Mouse (Mus musculus) left cerebral cortex, adult 11 months (tissue): ENCODE measurements around the gene Prodh2.
"Not testable (repeated sequence)": the region's sequence is repeated elsewhere in the genome, so short reads cannot be mapped to it uniquely, and the experiment has no call there.

Experiments
- DNase-seq: peaks from one replicate; pipeline ENCODE4 v3.0.0; 2022; ENCODE audit warnings: low spot score

Gene Prodh2

DNA sequence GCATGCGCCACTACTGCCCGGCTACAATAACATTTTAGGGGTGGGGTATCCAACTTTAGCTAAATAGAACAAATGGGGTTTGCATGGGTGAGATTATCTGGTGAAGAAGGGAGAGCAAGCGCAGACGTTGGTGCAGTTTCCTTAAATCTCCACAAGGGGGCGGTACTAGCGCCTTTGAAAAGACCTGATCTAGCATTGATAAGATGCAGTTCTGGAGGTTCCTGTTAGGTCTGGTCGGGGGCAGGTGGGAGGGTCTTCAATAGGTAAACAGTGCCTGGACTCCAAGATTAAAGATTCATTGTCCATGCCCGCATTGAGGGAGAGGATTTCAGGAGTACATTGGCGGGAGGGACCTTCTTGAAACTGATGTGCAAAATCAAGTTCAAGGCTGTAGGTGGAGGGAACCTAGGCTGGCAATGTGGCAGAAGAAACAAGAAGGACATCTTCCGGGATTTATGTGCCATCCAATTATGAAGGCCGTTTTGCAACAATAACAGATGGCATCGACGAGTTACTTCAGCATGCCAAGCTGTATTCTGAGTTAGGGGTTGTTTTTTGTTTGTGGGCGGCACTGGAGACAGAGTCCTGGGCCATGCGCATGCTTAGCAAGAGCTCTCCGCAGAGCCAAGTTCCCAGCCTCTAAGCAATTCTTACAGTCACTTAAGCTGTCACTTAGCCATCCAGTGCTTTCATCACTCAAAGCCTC lies 3.0 kb upstream of the Prodh2 start:
- DNase-seq: peak; percentile 23

DNA sequence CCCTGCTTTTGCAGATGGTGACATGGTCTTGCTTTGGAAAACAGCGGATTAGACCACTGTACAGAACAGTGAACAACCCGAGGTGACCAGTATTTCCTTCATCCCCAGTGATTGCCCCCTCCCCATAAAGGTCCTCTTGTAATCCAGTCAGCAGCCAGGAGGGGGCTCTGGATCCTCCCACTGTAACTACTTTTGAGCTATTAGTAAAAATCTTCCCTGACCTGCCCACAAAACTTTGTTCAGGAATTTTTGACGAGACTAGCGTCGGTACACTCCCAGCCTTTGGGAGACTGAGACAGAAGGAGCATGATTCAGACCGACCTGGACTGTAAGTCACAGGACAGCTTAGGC lies 2.5 kb upstream of the Prodh2 start:
- no peak for DNase-seq

DNA sequence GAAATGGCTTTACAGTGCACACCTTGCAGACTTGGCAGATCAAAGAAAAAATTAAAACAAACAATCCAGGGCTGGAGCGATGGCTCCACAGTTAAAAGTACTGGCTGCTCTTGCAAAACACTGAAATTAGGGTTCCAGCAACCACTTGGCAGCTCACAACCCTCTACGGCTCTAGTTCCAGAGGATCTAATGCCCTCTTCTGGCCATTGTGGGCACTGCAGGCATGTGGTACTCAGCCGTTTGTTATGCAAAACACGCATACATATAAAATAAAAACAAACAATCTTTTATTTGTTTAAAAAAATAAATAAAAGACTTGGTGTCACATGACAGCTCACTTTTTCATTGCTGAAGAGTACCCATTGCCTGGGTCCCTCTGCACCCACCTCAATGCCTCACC lies 657 bp upstream of the Prodh2 start:
- DNase-seq: peak; percentile 25

GRCm38 (mm10) chr7:30495506-30496042 lies 2.2 kb downstream of the Prodh2 start:
- DNase-seq: not testable (repeated sequence)

GRCm38 (mm10) chr7:30501159-30501558 lies 7.7 kb downstream of the Prodh2 start:
- DNase-seq: not testable (repeated sequence)

DNA sequence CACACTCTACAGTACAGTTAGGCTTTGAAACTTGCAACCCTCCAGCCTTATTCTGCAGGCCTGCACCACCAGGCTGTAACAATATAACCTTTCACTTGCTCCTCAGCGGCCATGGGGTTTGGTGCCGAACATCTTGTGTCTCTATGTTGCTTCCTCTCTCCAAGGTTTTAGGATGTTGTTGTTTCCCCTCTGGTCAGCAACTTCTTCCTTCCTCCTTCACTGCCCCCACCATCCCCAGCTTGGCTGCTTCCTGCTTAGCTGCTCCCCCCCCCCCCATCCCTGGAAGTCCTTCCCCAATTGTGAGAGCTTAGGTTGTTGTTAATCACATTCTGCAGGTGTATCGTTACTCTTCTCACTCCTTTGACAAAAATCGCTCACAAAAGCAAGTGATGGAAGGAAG lies 14.6 kb downstream of the Prodh2 start:
- DNase-seq: no peak

- DNase-seq: no peak
Observed at GRCm38 (mm10) chr7:30515003-30515760, 21.8 kb downstream of the Prodh2 start.

DNA sequence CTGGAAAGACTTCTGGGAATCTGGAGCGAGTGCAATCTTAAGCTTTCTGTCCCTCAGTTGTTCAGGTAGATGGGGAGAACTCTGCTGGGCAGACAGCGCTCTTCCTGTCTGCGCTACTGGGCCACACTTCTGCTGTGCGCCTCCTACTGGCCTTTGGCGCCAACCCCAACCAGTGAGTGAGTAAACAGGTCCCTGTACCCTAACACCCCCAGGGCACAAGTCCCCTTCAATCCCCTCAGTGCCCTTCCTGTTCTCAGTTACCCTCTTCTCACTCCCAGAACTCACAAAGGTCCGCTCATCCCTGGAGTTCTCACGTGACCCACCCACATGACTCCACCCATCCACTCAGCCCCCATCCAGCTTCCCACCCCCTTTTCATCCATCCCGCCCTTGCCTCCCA lies 24.9 kb downstream of the Prodh2 start:
- no peak for DNase-seq

DNA sequence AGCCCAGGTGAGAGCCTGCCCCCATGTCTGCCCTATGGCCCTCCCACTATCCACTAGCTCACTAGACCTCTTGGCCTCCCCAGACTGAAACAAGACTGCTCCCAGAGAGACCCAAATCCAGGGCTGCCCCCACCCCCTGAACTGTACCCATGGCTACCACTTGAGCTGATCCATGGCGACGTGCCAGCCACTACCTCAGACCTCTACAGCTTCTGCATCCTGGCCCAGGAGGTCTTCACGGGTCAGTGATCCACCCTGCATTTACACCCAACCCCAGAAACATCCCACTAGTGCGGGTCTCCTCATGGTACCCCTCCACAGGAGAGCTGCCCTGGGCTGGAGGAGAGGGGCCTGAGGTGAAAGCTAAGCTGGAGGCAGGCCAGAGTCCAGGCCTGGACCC lies 27.0 kb downstream of the Prodh2 start:
- DNase-seq: no peak

- no peak for DNase-seq
Observed at GRCm38 (mm10) chr7:30520856-30521255, 27.4 kb downstream of the Prodh2 start.

GRCm38 (mm10) chr7:30522871-30523270 lies 29.4 kb downstream of the Prodh2 start:
- no peak for DNase-seq

GRCm38 (mm10) chr7:30524487-30524886 lies 31.1 kb downstream of the Prodh2 start:
- DNase-seq: no peak

DNA sequence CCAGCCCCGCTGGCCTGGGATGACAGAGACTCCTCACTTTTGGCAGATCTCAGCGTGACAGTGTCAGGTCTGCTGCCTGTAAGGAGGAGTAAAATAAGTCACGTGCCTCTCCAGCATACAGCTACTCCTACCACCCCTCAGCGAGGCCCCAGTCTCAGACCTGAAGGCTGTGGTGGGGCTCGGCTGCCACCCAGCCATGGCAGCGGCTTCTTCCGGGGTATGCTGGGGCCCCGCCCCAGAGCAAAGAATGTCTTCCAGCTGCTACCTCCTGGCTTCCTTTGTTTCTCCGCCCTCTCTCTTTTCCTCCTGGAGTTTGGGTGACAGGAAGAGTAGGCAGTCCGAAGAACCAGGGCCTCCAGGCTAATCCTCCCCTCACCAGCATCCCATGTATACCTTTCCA lies 32.5 kb downstream of the Prodh2 start:
- no peak for DNase-seq

GRCm38 (mm10) chr7:30526399-30526798 lies 33.0 kb downstream of the Prodh2 start:
- DNase-seq: no peak

DNA sequence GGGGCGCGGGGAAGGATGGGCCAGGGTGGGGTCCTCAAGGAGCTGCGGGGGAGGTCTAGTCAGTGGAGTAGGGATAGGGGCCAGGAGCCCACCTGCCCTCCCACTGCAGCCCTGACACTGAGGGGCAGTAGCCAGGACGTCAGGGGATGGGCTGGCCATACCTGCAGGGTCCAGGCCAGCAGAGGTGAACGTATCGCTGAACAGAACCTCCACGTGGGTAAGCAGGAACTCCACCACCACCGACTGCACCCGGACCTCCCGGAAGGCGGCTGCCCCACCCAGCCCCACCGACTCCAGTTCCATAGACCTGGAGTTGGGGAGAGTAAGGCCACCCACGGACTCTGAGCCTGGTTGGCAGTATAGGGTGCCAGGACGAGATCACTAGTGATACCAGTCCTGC lies 33.6 kb downstream of the Prodh2 start:
- DNase-seq: no peak

DNA sequence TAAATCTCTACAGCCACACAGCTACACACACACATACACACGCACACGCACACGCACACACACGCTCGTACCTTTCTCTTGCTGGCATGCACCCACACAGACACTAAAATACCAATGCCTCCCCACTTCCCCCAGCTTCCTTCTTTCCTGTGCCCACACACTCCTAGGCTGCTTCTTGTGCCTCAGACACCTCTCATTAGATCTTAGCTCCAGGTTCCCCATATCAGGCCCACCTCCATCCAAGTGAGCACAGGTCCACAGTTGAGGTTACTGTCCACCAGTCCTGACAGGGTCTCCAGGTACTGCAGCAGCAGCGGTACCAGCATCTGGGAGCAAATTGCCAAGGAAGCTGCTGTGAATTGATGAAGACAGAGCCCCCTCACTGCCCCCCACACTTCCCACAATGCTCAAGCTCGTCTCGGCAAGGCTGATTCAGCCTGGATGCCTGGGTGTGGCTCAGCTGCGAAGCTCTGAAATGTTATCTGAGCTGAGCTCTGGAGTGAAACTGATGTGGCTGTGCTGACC lies 37.9 kb downstream of the Prodh2 start:
- DNase-seq: peak; percentile 64

DNA sequence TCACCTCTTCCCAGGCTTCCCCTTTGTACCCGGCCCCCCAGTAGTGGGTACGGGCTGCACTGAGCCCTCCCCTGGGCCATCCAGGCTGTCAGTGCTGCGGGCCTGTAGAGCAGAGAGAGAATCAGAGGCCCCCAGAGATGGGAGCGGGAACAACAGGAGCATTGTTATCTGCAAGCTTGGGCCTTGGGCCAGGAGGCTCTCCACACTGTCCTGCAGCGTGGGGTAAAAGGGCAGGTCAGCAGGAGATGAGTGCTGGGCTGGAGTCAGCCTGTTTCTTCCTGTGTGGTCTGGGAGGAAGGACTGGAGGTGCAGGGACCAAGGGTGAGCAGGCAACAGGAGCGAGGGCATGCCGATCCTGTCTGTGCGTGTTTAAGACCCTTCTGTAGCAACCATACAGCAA lies 39.5 kb downstream of the Prodh2 start:
- no peak for DNase-seq

DNA sequence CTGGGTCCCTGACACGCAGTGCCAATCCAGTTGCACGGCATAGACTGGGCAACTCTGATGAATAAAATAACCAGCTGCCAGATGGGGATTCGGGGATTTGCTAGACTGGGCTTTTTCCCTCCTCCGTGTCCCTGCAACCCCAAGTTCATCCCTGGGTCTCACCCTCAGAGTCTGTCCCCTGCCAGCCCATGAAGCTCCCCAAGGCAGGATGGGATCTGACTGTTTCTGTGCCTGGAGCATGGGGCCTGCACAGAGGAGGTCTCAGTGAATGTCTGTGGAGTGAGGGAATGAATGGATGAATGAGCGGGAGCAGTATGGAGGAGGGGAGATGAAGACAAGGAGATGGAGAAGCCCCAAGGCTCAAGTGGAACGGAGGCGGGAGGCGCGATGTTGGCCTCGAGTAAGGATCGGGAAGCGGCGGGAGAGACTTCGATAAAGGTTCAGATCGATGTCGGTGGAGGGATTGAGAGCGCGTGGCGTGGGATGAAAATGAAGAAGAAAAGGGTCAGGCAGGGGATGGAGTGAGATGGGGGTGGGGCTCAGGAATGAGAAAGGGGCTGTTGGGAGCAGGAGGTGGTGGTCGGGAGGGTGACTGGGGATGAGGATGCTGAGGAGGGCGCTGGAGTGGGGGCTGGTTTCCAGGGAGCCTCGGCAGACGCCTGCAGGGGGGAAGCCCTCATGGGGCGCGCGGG lies 40.7 kb downstream of the Prodh2 start:
- DNase-seq: no peak

- peak; percentile 96 for DNase-seq
Observed at GRCm38 (mm10) chr7:30534633-30535577, 41.5 kb downstream of the Prodh2 start, which contains the start of gene Arhgap33. TSS of gene Arhgap33 (minus strand) at chr7:30535060.

- DNase-seq: no peak
Observed at GRCm38 (mm10) chr7:30540572-30540971, 47.1 kb downstream of the Prodh2 start.

- DNase-seq: no peak
Observed at GRCm38 (mm10) chr7:30544327-30544726, 50.9 kb downstream of the Prodh2 start.
